Mouse (Mus musculus) lung, embryonic 14.5 days (tissue): ENCODE results near the gene 1600015I10Rik. TPM values are rescaled to one million over a fixed set of nuclear protein-coding genes. Genes with fewer than 3 reads are reported as not detected.
"Not testable (repeated sequence)": the region's sequence is repeated elsewhere in the genome, so short reads cannot be mapped to it uniquely, and the experiment has no call there.

Source experiments
- ATAC-seq: fragments of 200-750 bp; cut with Nextera tagmentation; 2 replicates; pipeline ENCODE4 v1.8.0; 2017; ENCODE audit warnings: mild to moderate bottlenecking, moderate TSS enrichment, moderate library complexity; ENCODE audit not compliant: insufficient read depth
- DNase-seq: peaks from one replicate; pipeline ENCODE4 v3.0.0-alpha.2; 2015
- H3K27ac ChIP-seq: fragments of 300-500 bp; sonication (generic); 2 replicates; pipeline ENCODE4 v1.5.1; 2014; ENCODE audit warnings: low read depth, mild to moderate bottlenecking, moderate library complexity
- H3K27me3 ChIP-seq: fragments of 300-500 bp; sonication (generic); 2 replicates; pipeline ENCODE4 v1.6.1; 2014; ENCODE audit warnings: low read length, control low read depth; ENCODE audit not compliant: insufficient read depth
- H3K36me3 ChIP-seq: fragments of 300-500 bp; sonication (generic); 2 replicates; pipeline ENCODE4 v1.6.1; 2014; ENCODE audit warnings: control low read depth; ENCODE audit not compliant: insufficient read depth
- H3K4me1 ChIP-seq: fragments of 300-500 bp; sonication (generic); 2 replicates; pipeline ENCODE4 v1.6.1; 2014; ENCODE audit warnings: antibody characterized with exemption, control low read depth; ENCODE audit not compliant: insufficient read depth
- H3K4me2 ChIP-seq: fragments of 300-500 bp; sonication (generic); 2 replicates; pipeline ENCODE4 v1.6.1; 2014; ENCODE audit warnings: mild to moderate bottlenecking
- H3K4me3 ChIP-seq: fragments of 300-500 bp; sonication (generic); 2 replicates; pipeline ENCODE4 v1.5.1; 2014; ENCODE audit warnings: low read depth, low read length
- H3K9ac ChIP-seq: fragments of 300-500 bp; sonication (generic); 2 replicates; pipeline ENCODE4 v1.6.1; 2014
- H3K9me3 ChIP-seq: fragments of 300-500 bp; sonication (generic); 2 replicates; pipeline ENCODE4 v1.6.1; 2016; ENCODE audit warnings: low read depth, low read length, control low read depth
- CTCF ChIP-seq: IDR thresholded peaks from 2 replicates; pipeline ENCODE4 v1.5.1; 2016; ENCODE audit warnings: antibody characterized with exemption, low read depth
- WGBS: fragments of 180-500 bp; shearing (Covaris S2); extraction: QIAGEN DNeasy Blood & Tissue Kit; methylation state at CpG from one replicate; pipeline ENCODE4 v1.1.7; 2014; 5-methylcytosine and 5-hydroxymethylcytosine counted together
- polyA plus RNA-seq: library from polyadenylated mRNA; unstranded; fragments of >200 nt; fragmentation: Nextera tagmentation; extraction: Ambion mirVana; gene quantifications from 2 replicates; pipeline ENCODE4 v1.2.1, GENCODE M21; 2014

The 1600015I10Rik gene
- polyA plus RNA-seq, 1 experiment from 2014 or later: not detected

- Histone ChIP-seq H3K36me3 (no peaks in the 10 kb centered on the region), H3K27me3 (no peaks in the 10 kb centered on the region), H3K27ac (no peak overlapping the region), H3K9ac (no peak overlapping the region), H3K4me2 (no peak overlapping the region), H3K4me3 (no peak overlapping the region), H3K4me1 (no peaks in the 10 kb centered on the region), H3K9me3 (no peaks in the 10 kb centered on the region)
- no peak for DNase-seq
- WGBS: 89% methylated on average over 6 of the region's 6 CpGs
- TF ChIP-seq CTCF: no peak
- no peak for ATAC-seq
Observed at GRCm38 (mm10) chr6:48951630-48952029, 21.9 kb downstream of the 1600015I10Rik start.

GRCm38 (mm10) chr6:48953220-48953619, 23.5 kb downstream of the 1600015I10Rik start:
- WGBS: 86% methylated on average over 5 of the region's 5 CpGs
- no peak overlapping the region for H3K4me2 ChIP-seq
- H3K27ac ChIP-seq: no peak overlapping the region
- DNase-seq (no peak), ATAC-seq (no peak)
- TF ChIP-seq CTCF: no peak
- no peaks in the 10 kb centered on the region for H3K4me1 ChIP-seq
- H3K36me3 ChIP-seq: no peaks in the 10 kb centered on the region
- no peaks in the 10 kb centered on the region for H3K27me3 ChIP-seq
- no peak overlapping the region for H3K9ac ChIP-seq
- no peak overlapping the region for H3K4me3 ChIP-seq
- no peaks in the 10 kb centered on the region for H3K9me3 ChIP-seq

GRCm38 (mm10) chr6:48954211-48954610, 24.5 kb downstream of the 1600015I10Rik start:
- H3K27ac ChIP-seq: no peak overlapping the region
- 81% methylated on average over 5 of the region's 5 CpGs for WGBS
- no peaks in the 10 kb centered on the region for H3K27me3 ChIP-seq
- no peak for TF ChIP-seq CTCF
- no peak for DNase-seq
- H3K4me3 ChIP-seq: no peak overlapping the region
- no peak overlapping the region for H3K9ac ChIP-seq
- no peaks in the 10 kb centered on the region for H3K9me3 ChIP-seq
- H3K4me1 ChIP-seq: no peaks in the 10 kb centered on the region
- no peak overlapping the region for H3K4me2 ChIP-seq
- no peaks in the 10 kb centered on the region for H3K36me3 ChIP-seq
- no peak for ATAC-seq

GRCm38 (mm10) chr6:48954946-48955345, 25.3 kb downstream of the 1600015I10Rik start:
- Histone ChIP-seq H3K27ac (no peak overlapping the region), H3K27me3 (no peaks in the 10 kb centered on the region), H3K9ac (no peak overlapping the region), H3K4me1 (no peaks in the 10 kb centered on the region), H3K4me3 (no peak overlapping the region), H3K4me2 (no peak overlapping the region), H3K9me3 (no peaks in the 10 kb centered on the region), H3K36me3 (no peaks in the 10 kb centered on the region)
- peak; percentile 76 for TF ChIP-seq CTCF
- peak; percentile 88 for DNase-seq
- 27% methylated on average over 1 of the region's 1 CpGs for WGBS
- no peak; the same call in 1 of the 2 replicates for ATAC-seq

GRCm38 (mm10) chr6:48956785-48957184, 27.1 kb downstream of the 1600015I10Rik start:
- H3K9me3 ChIP-seq: no peaks in the 10 kb centered on the region
- no peak overlapping the region for H3K27ac ChIP-seq
- no peak overlapping the region for H3K4me2 ChIP-seq
- no peak overlapping the region for H3K4me3 ChIP-seq
- DNase-seq: no peak
- 82% methylated on average over 4 of the region's 4 CpGs for WGBS
- no peak overlapping the region for H3K9ac ChIP-seq
- no peaks in the 10 kb centered on the region for H3K27me3 ChIP-seq
- H3K36me3 ChIP-seq: no peaks in the 10 kb centered on the region
- no peak for ATAC-seq
- no peak for TF ChIP-seq CTCF
- no peaks in the 10 kb centered on the region for H3K4me1 ChIP-seq

- Histone ChIP-seq H3K4me1 (no peaks in the 10 kb centered on the region), H3K4me3 (no peak overlapping the region), H3K27me3 (no peaks in the 10 kb centered on the region), H3K36me3 (no peaks in the 10 kb centered on the region), H3K4me2 (no peak overlapping the region), H3K9me3 (no peaks in the 10 kb centered on the region), H3K27ac (no peak overlapping the region), H3K9ac (no peak overlapping the region)
- 42% methylated on average over 1 of the region's 1 CpGs for WGBS
- DNase-seq (peak; percentile 74), ATAC-seq (no peak; the same call in 1 of the 2 replicates)
- TF ChIP-seq CTCF: peak; percentile 58
Observed at GRCm38 (mm10) chr6:48958053-48958452, 28.4 kb downstream of the 1600015I10Rik start.

GRCm38 (mm10) chr6:48959151-48959550, 29.5 kb downstream of the 1600015I10Rik start:
- H3K9me3 ChIP-seq, H3K27ac ChIP-seq, H3K9ac ChIP-seq, H3K4me2 ChIP-seq, H3K36me3 ChIP-seq, H3K4me3 ChIP-seq, H3K4me1 ChIP-seq, ATAC-seq, H3K27me3 ChIP-seq: not testable (repeated sequence)
- WGBS: 17% methylated on average over 7 of the region's 7 CpGs
- peak; percentile 16 for DNase-seq
- TF ChIP-seq CTCF: peak; percentile 46

GRCm38 (mm10) chr6:48966696-48967095, 37.0 kb downstream of the 1600015I10Rik start:
- H3K36me3 ChIP-seq, H3K4me3 ChIP-seq, H3K9me3 ChIP-seq, H3K9ac ChIP-seq, ATAC-seq, H3K27me3 ChIP-seq, H3K4me1 ChIP-seq, DNase-seq, H3K27ac ChIP-seq, H3K4me2 ChIP-seq: not testable (repeated sequence)
- WGBS: 81% methylated on average over 5 of the region's 5 CpGs
